Mouse (Mus musculus) E14TG2a.4 (cell line): ENCODE results near the gene Olfr893.
"Not testable (repeated sequence)": the region's sequence is repeated elsewhere in the genome, so short reads cannot be mapped to it uniquely, and the experiment has no call there.

Experiments
- H3K27me3 ChIP-seq: 2 replicates; pipeline ENCODE4 v1.6.1; 2014; ENCODE audit warnings: low read length, control low read depth; ENCODE audit not compliant: insufficient read depth
- H3K36me3 ChIP-seq: 2 replicates; pipeline ENCODE4 v1.6.1; 2014; ENCODE audit warnings: low read length, control low read depth; ENCODE audit not compliant: insufficient read depth
- H3K4me1 ChIP-seq: replicated peaks from 2 replicates; pipeline ENCODE4 v1.6.1; 2014; ENCODE audit warnings: low read depth, low read length, control low read depth
- H3K4me3 ChIP-seq: replicated peaks from 2 replicates; pipeline ENCODE4 v1.5.1; 2014; ENCODE audit warnings: mild to moderate bottlenecking, low read length
- H3K9me3 ChIP-seq: 2 replicates; pipeline ENCODE4 v1.6.1; 2014; ENCODE audit warnings: low read length, control low read depth
- CTCF ChIP-seq: conservative IDR thresholded peaks from 2 replicates; pipeline ENCODE4 v1.5.1; 2014; ENCODE audit warnings: low read length
- NANOG ChIP-seq: IDR thresholded peaks from 2 replicates; pipeline ENCODE4 v1.6.1; 2014; ENCODE audit warnings: borderline replicate concordance, low read length, mixed read lengths
- POU5F1 ChIP-seq: IDR thresholded peaks from 2 replicates; pipeline ENCODE4 v1.6.1; 2014; ENCODE audit warnings: low read length, borderline replicate concordance

Olfr893 gene

DNA sequence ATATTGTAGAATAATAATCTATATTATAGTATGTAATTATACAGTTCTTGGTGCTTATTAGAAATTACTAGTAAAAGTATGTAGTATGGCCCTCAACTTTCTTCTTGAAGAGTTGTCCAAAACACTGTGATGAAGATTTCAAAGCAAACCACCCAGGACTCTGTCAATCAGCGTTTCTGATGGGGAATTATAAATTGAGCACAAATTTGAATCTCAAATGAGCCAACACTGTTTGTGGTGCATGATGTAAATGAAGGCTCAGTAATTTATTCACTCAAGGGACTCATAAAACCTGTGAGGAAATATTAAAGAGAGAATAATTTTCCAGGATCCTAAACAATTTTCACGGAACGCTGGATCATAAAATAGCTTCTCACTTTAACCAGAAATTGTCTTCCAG is at the start of gene Olfr893:
Gene Olfr893 (plus strand): TSS at position 301 of the 400 bp plus-strand sequence.
- no peak within 1 kb of the TSS for H3K4me3 ChIP-seq
- H3K9me3 ChIP-seq: peaks cover 5% of the 10 kb centered on the region; the same call in 1 of the 2 replicates
- TF ChIP-seq CTCF: no peak
- no peak for TF ChIP-seq NANOG
- no peak for TF ChIP-seq POU5F1
- no peaks in the 10 kb centered on the region for H3K4me1 ChIP-seq
- no peaks in the 10 kb centered on the region for H3K27me3 ChIP-seq
- no peaks in the 10 kb centered on the region for H3K36me3 ChIP-seq

- H3K4me1 ChIP-seq, H3K36me3 ChIP-seq, H3K4me3 ChIP-seq, H3K27me3 ChIP-seq: not testable (repeated sequence)
- H3K9me3 ChIP-seq: peaks cover 21% of the 10 kb centered on the region; the same call in 1 of the 2 replicates
Observed at GRCm38 (mm10) chr9:38168341-38168740, 39.8 kb upstream of the Olfr893 start.

- Histone ChIP-seq H3K4me1 (no peaks in the 10 kb centered on the region), H3K36me3 (no peaks in the 10 kb centered on the region), H3K4me3 (no peak within 1 kb of the TSS), H3K27me3 (no peaks in the 10 kb centered on the region), H3K9me3 (peaks cover 25% of the 10 kb centered on the region)
- no peak for TF ChIP-seq NANOG
- no peak for TF ChIP-seq CTCF
- no peak for TF ChIP-seq POU5F1
Observed at GRCm38 (mm10) chr9:38180721-38181120, 27.4 kb upstream of the Olfr893 start, which contains the start of gene Olfr891. Olfr891 (minus strand) TSS chr9:38180821.

- Histone ChIP-seq H3K36me3 (no peaks in the 10 kb centered on the region), H3K9me3 (no peaks in the 10 kb centered on the region), H3K27me3 (no peaks in the 10 kb centered on the region), H3K4me1 (no peaks in the 10 kb centered on the region), H3K4me3 (no peak within 1 kb of the TSS)
- no peak for TF ChIP-seq NANOG
- TF ChIP-seq CTCF: no peak
- no peak for TF ChIP-seq POU5F1
Observed at GRCm38 (mm10) chr9:38217755-38218154, 9.6 kb downstream of the Olfr893 start, which contains the start of gene Olfr894. Olfr894 (plus strand) TSS chr9:38218055.

GRCm38 (mm10) chr9:38252474-38252873 is 44.3 kb downstream of the Olfr893 start, which contains the start of gene Olfr143:
Olfr143 (plus strand) TSS chr9:38252774.
- H3K36me3 ChIP-seq: no peaks in the 10 kb centered on the region
- no peaks in the 10 kb centered on the region for H3K9me3 ChIP-seq
- H3K4me1 ChIP-seq: no peaks in the 10 kb centered on the region
- no peaks in the 10 kb centered on the region for H3K27me3 ChIP-seq
- TF ChIP-seq CTCF (no peak), NANOG (no peak), POU5F1 (no peak)
- H3K4me3 ChIP-seq: no peak within 1 kb of the TSS
